Comparison of ENCODE assay signal across 16 mouse cellular contexts in genomic region chr5:135171688-135172220, GRCm38 (mm10).
"Had no signal": no experiment of that assay in that cellular context is flagged by ENCODE, and none has a peak within 500 bp of the region (broad histone marks: within the 10 kb centered on the region; RNA-seq: fewer than 3 reads in every experiment).

No protein-coding gene starts in this region.

- H3K9me3 ChIP-seq: kidney, embryonic 15.5 days; limb, embryonic 13.5 days; liver, embryonic 12.5 days; liver, embryonic 15.5 days; lung, embryonic 15.5 days had no signal

- H3K4me2 ChIP-seq: kidney, embryonic 15.5 days; limb, embryonic 13.5 days; liver, embryonic 12.5 days; liver, embryonic 15.5 days; lung, embryonic 15.5 days; midbrain, embryonic 11.5 days had no signal

- ATAC-seq: liver, embryonic 12.5 days had no signal

- H3K4me3 ChIP-seq: kidney, embryonic 15.5 days; limb, embryonic 13.5 days; liver, embryonic 12.5 days; liver, embryonic 15.5 days; lung, embryonic 15.5 days had no signal

- H3K9ac ChIP-seq: kidney, embryonic 15.5 days; limb, embryonic 13.5 days; liver, embryonic 12.5 days; liver, embryonic 15.5 days; lung, embryonic 15.5 days had no signal

- H3K27me3 ChIP-seq: kidney, embryonic 15.5 days; limb, embryonic 13.5 days; liver, embryonic 12.5 days; liver, embryonic 15.5 days; lung, embryonic 15.5 days had no signal

- H3K27ac ChIP-seq: kidney, embryonic 15.5 days; limb, embryonic 13.5 days; liver, embryonic 12.5 days; liver, embryonic 15.5 days; lung, embryonic 15.5 days had no signal

- DNase-seq: kidney, adult 11 months; kidney, adult 8-10 months; kidney, postnatal 14 days; kidney, postnatal 4 days; liver; lung, adult 18-20 months; lung, postnatal 10 days; lung, postnatal 36 days; midbrain, embryonic 14.5 days; thymus, postnatal 25 days had no signal
